Comparison of ENCODE assay signal across 10 mouse cellular contexts in the genomic region with DNA sequence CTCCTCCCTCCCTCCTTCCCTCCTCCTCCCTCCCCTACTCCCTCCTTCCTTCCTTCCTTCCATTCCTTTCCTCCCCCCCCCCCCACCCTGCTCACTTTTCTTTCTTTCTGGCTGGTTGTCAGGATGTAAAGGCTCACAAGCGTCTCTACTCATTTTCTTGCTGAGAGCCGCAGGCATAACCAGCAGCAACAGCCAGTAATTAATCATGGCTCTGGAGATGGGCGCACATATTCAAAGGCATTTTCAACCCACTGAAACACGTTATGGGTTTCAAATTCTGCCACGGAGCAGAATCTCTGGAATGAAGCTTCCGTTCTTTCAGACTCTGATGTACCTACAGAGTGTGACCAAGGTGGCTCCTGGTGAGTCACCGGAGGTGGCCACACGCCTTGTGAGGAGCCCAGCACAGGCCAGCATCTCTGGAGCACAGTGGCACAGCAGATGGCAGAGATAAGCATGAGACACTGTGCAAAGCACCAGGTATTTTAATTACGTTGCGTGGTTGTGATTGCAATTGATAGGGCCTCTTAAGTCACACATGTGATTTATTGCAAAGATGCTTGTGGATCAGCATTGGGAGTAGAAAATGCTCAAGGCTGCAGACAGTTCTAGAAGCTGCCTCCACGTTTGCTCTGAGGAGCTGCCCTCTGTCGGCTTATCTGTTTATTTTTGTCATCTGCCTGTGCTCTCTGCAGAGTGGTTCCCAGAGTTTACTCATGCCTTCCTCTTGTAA.
A peak's percentile ranks its signal among the peaks of the same experiment; 100 is the strongest.
DNase-seq lines count a peak whose midpoint lies in the region; ATAC-seq and TF ChIP-seq lines count a peak whose summit lies in the region.
"Had no signal": no experiment of that assay in that cellular context is flagged by ENCODE, and none has a peak within 500 bp of the region (broad histone marks: within the 10 kb centered on the region; RNA-seq: fewer than 3 reads in every experiment).

No protein-coding gene starts in this region.

- no peak overlapping the region for H3K27ac ChIP-seq in neural tube, embryonic 11.5 days (ENCODE audit: low read depth, low read length)
- peak overlapping the region; percentile 81 for H3K27ac ChIP-seq in hindbrain, embryonic 15.5 days (replicated peaks)
- no peak overlapping the region for H3K27ac ChIP-seq in thymus, adult 2 months (ENCODE audit: control insufficient read depth, insufficient read depth, low read length)
- H3K27ac ChIP-seq: limb, embryonic 12.5 days had no signal

- no peak for TF ChIP-seq CTCF in thymus, adult 2 months (IDR thresholded peaks at IDR 0.05; ENCODE audit: borderline replicate concordance, control insufficient read depth, extremely low read depth, insufficient read depth, low read length, poor library complexity)

- H3K9me3 ChIP-seq in neural tube, embryonic 11.5 days (ENCODE audit: control insufficient read depth, low read length): no peaks in the 10 kb centered on the region
- no peaks in the 10 kb centered on the region for H3K9me3 ChIP-seq in hindbrain, embryonic 15.5 days
- H3K9me3 ChIP-seq: heart, embryonic 12.5 days; limb, embryonic 12.5 days had no signal

- no peak overlapping the region for H3K4me2 ChIP-seq in neural tube, embryonic 11.5 days (ENCODE audit: low read depth)
- H3K4me2 ChIP-seq in hindbrain, embryonic 15.5 days: peak overlapping the region; percentile 26
- H3K4me2 ChIP-seq: heart, embryonic 12.5 days; limb, embryonic 12.5 days had no signal

- no peaks in the 10 kb centered on the region for H3K36me3 ChIP-seq in neural tube, embryonic 11.5 days (ENCODE audit: control insufficient read depth, insufficient read depth, low read length)
- H3K36me3 ChIP-seq in hindbrain, embryonic 15.5 days: no peaks in the 10 kb centered on the region
- H3K36me3 ChIP-seq in thymus, adult 2 months (ENCODE audit: control insufficient read depth, insufficient read depth, low read length): no peaks in the 10 kb centered on the region
- H3K36me3 ChIP-seq: heart, embryonic 12.5 days; limb, embryonic 12.5 days had no signal

- 45% methylated on average over 12 of the region's 12 CpGs for WGBS in neural tube, embryonic 11.5 days
- WGBS in hindbrain, embryonic 15.5 days: 33% methylated on average over 12 of the region's 12 CpGs
- 73% methylated on average over 12 of the region's 12 CpGs for WGBS in thymus, adult 2 months

- H3K4me3 ChIP-seq in neural tube, embryonic 11.5 days (ENCODE audit: low read depth, low read length): no peak overlapping the region
- H3K4me3 ChIP-seq in hindbrain, embryonic 15.5 days: no peak overlapping the region
- no peak overlapping the region for H3K4me3 ChIP-seq in thymus, adult 2 months (ENCODE audit: control insufficient read depth, insufficient read depth, low read length)
- H3K4me3 ChIP-seq: heart, embryonic 12.5 days; limb, embryonic 12.5 days had no signal

- no peak for DNase-seq in frontal cortex, postnatal 10 days (ENCODE audit: low spot score in 2 of 2)
- DNase-seq in neural tube, embryonic 11.5 days (ENCODE audit: low spot score): peak; percentile 30
- DNase-seq in neural tube, embryonic 10.5 days (ENCODE audit: extremely low spot score, low spot score): no peak
- no peak for DNase-seq in MN1 (ENCODE audit: low spot score)
- no peak for DNase-seq in layer of hippocampus, postnatal 10 days (ENCODE audit: low spot score in 2 of 2)
- DNase-seq in thymus, adult 2 months: no peak

- peaks cover 10% of the 10 kb centered on the region for H3K4me1 ChIP-seq in neural tube, embryonic 11.5 days (ENCODE audit: control insufficient read depth, insufficient read depth, low read length)
- peaks cover 33% of the 10 kb centered on the region for H3K4me1 ChIP-seq in hindbrain, embryonic 15.5 days (replicated peaks)
- H3K4me1 ChIP-seq in thymus, adult 2 months (replicated peaks; ENCODE audit: control insufficient read depth, insufficient read depth, low read length): peaks cover 7% of the 10 kb centered on the region
- H3K4me1 ChIP-seq: heart, embryonic 12.5 days had no signal

- ATAC-seq in frontal cortex, adult (ENCODE audit: low TSS enrichment): peak; percentile 52; the same call in 1 of the 2 replicates
- ATAC-seq in neural tube, embryonic 11.5 days (ENCODE audit: insufficient read depth, low FRiP score, low TSS enrichment): no peak
- peak; percentile 50; the same call in 1 of the 2 replicates for ATAC-seq in hindbrain, embryonic 15.5 days (ENCODE audit: low FRiP score, low read depth)

- no peak for TF ChIP-seq POLR2A in thymus, adult 2 months (IDR thresholded peaks at IDR 0.05; ENCODE audit: control insufficient read depth, extremely low read depth, insufficient read depth, low read length, poor library complexity)

- H3K9ac ChIP-seq in neural tube, embryonic 11.5 days (ENCODE audit: low read length): no peak overlapping the region
- H3K9ac ChIP-seq in hindbrain, embryonic 15.5 days: no peak overlapping the region
- H3K9ac ChIP-seq: heart, embryonic 12.5 days; limb, embryonic 12.5 days had no signal

- H3K27me3 ChIP-seq in neural tube, embryonic 11.5 days (ENCODE audit: control insufficient read depth, insufficient read depth, low read length): no peaks in the 10 kb centered on the region
- no peaks in the 10 kb centered on the region for H3K27me3 ChIP-seq in hindbrain, embryonic 15.5 days
- H3K27me3 ChIP-seq in thymus, adult 2 months (ENCODE audit: control insufficient read depth, insufficient read depth, low read length): no peaks in the 10 kb centered on the region
